Mouse (Mus musculus) stomach, postnatal 0 days (tissue): Measurements from ENCODE around the gene Gm10491. TPM values are rescaled to one million over a fixed set of nuclear protein-coding genes. Genes with fewer than 3 reads are reported as not detected.
"Not testable (repeated sequence)": the region's sequence is repeated elsewhere in the genome, so short reads cannot be mapped to it uniquely, and the experiment has no call there.

Source experiments
- ATAC-seq: fragments of 200-750 bp; cut with Nextera tagmentation; 2 replicates; pipeline ENCODE4 v1.8.0; 2017; ENCODE audit not compliant: low FRiP score, low TSS enrichment
- DNase-seq: peaks from one replicate; pipeline ENCODE4 v3.0.0-alpha.2; 2016; ENCODE audit warnings: low spot score
- H3K27ac ChIP-seq: fragments of 300-500 bp; sonication (generic); replicated peaks from 2 replicates; pipeline ENCODE4 v1.5.1; 2014; ENCODE audit warnings: mild to moderate bottlenecking, control low read depth
- H3K27me3 ChIP-seq: fragments of 300-500 bp; sonication (generic); 2 replicates; pipeline ENCODE4 v1.6.1; 2014; ENCODE audit warnings: low read length; ENCODE audit not compliant: control insufficient read depth, insufficient read depth
- H3K36me3 ChIP-seq: fragments of 300-500 bp; sonication (generic); 2 replicates; pipeline ENCODE4 v1.6.1; 2014; ENCODE audit warnings: low read length, mixed read lengths; ENCODE audit not compliant: control insufficient read depth, insufficient read depth
- H3K4me1 ChIP-seq: fragments of 300-500 bp; sonication (generic); replicated peaks from 2 replicates; pipeline ENCODE4 v1.6.1; 2014; ENCODE audit warnings: antibody characterized with exemption; ENCODE audit not compliant: control insufficient read depth, insufficient read depth
- H3K4me2 ChIP-seq: fragments of 300-500 bp; sonication (generic); replicated peaks from 2 replicates; pipeline ENCODE4 v1.6.1; 2014; ENCODE audit warnings: low read depth, mild to moderate bottlenecking, control low read depth, moderate library complexity
- H3K4me3 ChIP-seq: fragments of 300-500 bp; sonication (generic); 2 replicates; pipeline ENCODE4 v1.5.1; 2014; ENCODE audit warnings: low read depth, low read length, control low read depth
- H3K9ac ChIP-seq: fragments of 300-500 bp; sonication (generic); 2 replicates; pipeline ENCODE4 v1.6.1; 2014; ENCODE audit warnings: mild to moderate bottlenecking, low read length, control low read depth, mixed read lengths
- H3K9me3 ChIP-seq: fragments of 300-500 bp; sonication (generic); 2 replicates; pipeline ENCODE4 v1.6.1; 2016; ENCODE audit warnings: low read length; ENCODE audit not compliant: control insufficient read depth
- CTCF ChIP-seq: IDR thresholded peaks from 2 replicates; pipeline ENCODE4 v1.5.1; 2016; ENCODE audit warnings: antibody characterized with exemption, low read depth, mild to moderate bottlenecking, moderate library complexity
- EP300 ChIP-seq: optimal IDR thresholded peaks from 2 replicates; pipeline ENCODE3; 2016; ENCODE audit warnings: antibody characterized with exemption
- WGBS: fragments of 180-500 bp; shearing (Covaris S2); extraction: QIAGEN DNeasy Blood & Tissue Kit; methylation state at CpG from one replicate; pipeline ENCODE4 v1.1.7; 2014; 5-methylcytosine and 5-hydroxymethylcytosine counted together
- polyA plus RNA-seq: library from polyadenylated mRNA; unstranded; fragments of >200 nt; fragmentation: Nextera tagmentation; extraction: Ambion mirVana; gene quantifications from 2 replicates; pipeline ENCODE4 v1.2.1, GENCODE M21; 2015

Gene Gm10491
- polyA plus RNA-seq, 1 experiment from 2014 or later = not detected

DNA sequence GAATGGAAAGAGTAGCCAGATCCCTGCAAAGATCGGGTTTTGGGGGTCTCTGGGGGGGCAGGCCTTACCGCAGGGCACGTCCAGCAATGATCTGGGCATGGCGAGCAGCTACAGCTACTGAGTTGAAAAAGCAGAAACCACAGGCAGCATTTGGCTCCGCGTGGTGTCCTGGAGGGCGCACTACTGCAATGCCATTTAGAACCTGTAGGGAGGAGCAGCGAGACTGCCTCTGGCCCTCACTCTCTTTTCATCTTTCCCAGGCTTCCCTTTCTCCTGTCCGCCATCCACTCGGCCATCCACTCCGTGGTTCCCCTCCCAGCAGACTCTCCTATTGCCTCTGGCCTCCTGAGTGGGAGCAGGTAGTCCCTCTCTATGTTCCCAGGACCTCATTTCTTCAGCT lies 29.2 kb upstream of the Gm10491 start:
- 59% methylated on average over 11 of the region's 11 CpGs for WGBS
- H3K27ac ChIP-seq = no peak overlapping the region
- no peak overlapping the region for H3K9ac ChIP-seq
- TF ChIP-seq CTCF (peak; percentile 37), EP300 (no peak)
- H3K4me1 ChIP-seq = no peaks in the 10 kb centered on the region
- no peaks in the 10 kb centered on the region for H3K36me3 ChIP-seq
- H3K4me2 ChIP-seq = no peak overlapping the region
- DNase-seq (no peak), ATAC-seq (no peak)
- no peak overlapping the region for H3K4me3 ChIP-seq
- H3K9me3 ChIP-seq = no peaks in the 10 kb centered on the region
- no peaks in the 10 kb centered on the region for H3K27me3 ChIP-seq

DNA sequence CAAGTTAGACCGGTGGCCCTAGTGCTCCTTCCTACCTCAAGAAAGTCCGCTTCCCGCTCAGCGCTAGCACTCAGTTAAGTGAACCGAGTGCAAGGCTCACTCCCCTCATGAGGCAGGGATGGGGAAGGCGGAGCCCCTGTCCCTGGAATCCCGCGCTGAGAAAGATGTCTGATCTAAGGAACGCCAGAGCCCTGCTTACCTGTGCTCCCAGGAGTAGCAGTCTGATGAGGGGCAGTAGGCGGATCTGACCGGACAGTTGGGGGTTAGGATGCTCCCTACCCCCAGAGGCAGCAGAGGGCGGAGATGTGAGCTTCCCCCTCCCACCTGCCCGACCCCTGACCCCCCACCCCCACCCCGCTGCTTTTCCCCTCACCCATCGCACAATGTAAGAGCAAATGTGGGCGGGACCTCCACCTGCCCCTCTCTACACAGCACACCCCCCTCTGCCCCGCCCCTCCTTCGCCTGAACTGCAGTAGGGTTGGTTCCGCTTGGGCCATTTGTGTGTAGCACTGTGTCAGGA lies 20.7 kb upstream of the Gm10491 start, which contains the start of gene Eras:
Eras (minus strand) TSS at position 338 of the 521 bp plus-strand sequence.
- no peak for ATAC-seq
- no peaks in the 10 kb centered on the region for H3K4me1 ChIP-seq
- no peaks in the 10 kb centered on the region for H3K27me3 ChIP-seq
- DNase-seq = no peak
- H3K9ac ChIP-seq = no peak within 1 kb of the TSS
- no peak within 1 kb of the TSS for H3K27ac ChIP-seq
- no peak within 1 kb of the TSS for H3K4me2 ChIP-seq
- H3K4me3 ChIP-seq = no peak within 1 kb of the TSS
- H3K36me3 ChIP-seq = peaks cover 2% of the 10 kb centered on the region; the same call in 1 of the 2 replicates
- no peaks in the 10 kb centered on the region for H3K9me3 ChIP-seq
- TF ChIP-seq CTCF (no peak), EP300 (no peak)
- WGBS = 18% methylated on average over 12 of the region's 19 CpGs

DNA sequence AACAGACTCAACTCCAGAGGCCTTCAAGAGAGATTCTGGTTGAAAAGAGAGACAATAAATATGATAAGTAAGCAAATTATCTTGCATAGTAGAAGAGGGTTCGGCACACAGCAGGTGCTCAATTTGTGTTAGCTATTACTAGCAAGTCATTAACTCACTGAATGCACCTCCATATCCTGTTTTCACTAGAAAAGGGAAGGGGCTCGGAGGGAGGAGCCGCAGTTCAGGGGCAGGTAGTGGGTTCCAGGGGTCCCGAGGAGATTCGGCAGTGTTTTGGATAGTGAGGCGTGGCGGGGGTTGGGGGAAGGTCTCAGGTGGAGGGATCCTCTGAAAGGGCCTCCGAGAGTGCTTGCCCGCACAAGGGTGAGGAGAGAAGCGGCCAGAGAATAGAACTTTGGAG lies 19.5 kb upstream of the Gm10491 start:
- Histone ChIP-seq H3K9me3 (no peaks in the 10 kb centered on the region), H3K4me3 (no peak overlapping the region), H3K27me3 (no peaks in the 10 kb centered on the region), H3K27ac (no peak overlapping the region), H3K4me1 (no peaks in the 10 kb centered on the region), H3K4me2 (no peak overlapping the region), H3K36me3 (peaks cover 2% of the 10 kb centered on the region; the same call in 1 of the 2 replicates), H3K9ac (no peak overlapping the region)
- DNase-seq (no peak), ATAC-seq (no peak)
- TF ChIP-seq EP300 (no peak), CTCF (no peak)
- 22% methylated on average over 10 of the region's 10 CpGs for WGBS

DNA sequence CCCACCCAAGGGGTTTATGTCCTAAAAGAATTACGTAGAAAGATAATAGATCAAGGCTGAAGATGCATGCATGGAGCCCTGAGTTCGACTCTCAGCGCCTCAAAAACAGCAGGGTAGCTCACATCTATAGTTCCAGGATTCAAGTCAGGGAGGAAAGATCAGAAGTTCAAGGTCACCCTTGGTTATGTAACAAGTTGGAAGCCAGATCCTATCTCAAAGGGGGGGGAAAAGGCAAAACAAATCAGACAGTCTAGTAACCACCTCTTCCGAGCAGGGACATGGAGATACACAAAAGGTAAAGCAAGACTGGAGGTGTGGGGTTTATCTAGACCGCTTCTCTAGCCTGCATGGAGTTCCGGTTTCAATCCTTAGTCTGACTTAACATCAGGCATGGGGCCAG lies 18.6 kb upstream of the Gm10491 start:
- Histone ChIP-seq H3K4me2 (no peak overlapping the region), H3K4me1 (no peaks in the 10 kb centered on the region), H3K27ac (no peak overlapping the region), H3K36me3 (no peaks in the 10 kb centered on the region), H3K9me3 (no peaks in the 10 kb centered on the region), H3K9ac (no peak overlapping the region), H3K4me3 (no peak overlapping the region), H3K27me3 (no peaks in the 10 kb centered on the region)
- 76% methylated on average over 6 of the region's 6 CpGs for WGBS
- ATAC-seq (no peak), DNase-seq (no peak)
- TF ChIP-seq CTCF = no peak
- no peak for TF ChIP-seq EP300

- no peaks in the 10 kb centered on the region for H3K27me3 ChIP-seq
- H3K4me2 ChIP-seq = peak overlapping the region; percentile 27
- H3K27ac ChIP-seq = no peak overlapping the region
- DNase-seq = peak; percentile 15
- 9% methylated on average over 37 of the region's 48 CpGs for WGBS
- no peaks in the 10 kb centered on the region for H3K9me3 ChIP-seq
- H3K36me3 ChIP-seq = no peaks in the 10 kb centered on the region
- ATAC-seq = 0 out of 2 replicates have a peak, but pooled peaks have one; percentile 26
- H3K4me1 ChIP-seq = no peaks in the 10 kb centered on the region
- H3K9ac ChIP-seq = no peak overlapping the region
- peak overlapping the region; percentile 17; the same call in 1 of the 2 replicates for H3K4me3 ChIP-seq
- TF ChIP-seq EP300 = no peak
- TF ChIP-seq CTCF = no peak
Observed at GRCm38 (mm10) chrX:7922032-7922431, 14.4 kb upstream of the Gm10491 start.

DNA sequence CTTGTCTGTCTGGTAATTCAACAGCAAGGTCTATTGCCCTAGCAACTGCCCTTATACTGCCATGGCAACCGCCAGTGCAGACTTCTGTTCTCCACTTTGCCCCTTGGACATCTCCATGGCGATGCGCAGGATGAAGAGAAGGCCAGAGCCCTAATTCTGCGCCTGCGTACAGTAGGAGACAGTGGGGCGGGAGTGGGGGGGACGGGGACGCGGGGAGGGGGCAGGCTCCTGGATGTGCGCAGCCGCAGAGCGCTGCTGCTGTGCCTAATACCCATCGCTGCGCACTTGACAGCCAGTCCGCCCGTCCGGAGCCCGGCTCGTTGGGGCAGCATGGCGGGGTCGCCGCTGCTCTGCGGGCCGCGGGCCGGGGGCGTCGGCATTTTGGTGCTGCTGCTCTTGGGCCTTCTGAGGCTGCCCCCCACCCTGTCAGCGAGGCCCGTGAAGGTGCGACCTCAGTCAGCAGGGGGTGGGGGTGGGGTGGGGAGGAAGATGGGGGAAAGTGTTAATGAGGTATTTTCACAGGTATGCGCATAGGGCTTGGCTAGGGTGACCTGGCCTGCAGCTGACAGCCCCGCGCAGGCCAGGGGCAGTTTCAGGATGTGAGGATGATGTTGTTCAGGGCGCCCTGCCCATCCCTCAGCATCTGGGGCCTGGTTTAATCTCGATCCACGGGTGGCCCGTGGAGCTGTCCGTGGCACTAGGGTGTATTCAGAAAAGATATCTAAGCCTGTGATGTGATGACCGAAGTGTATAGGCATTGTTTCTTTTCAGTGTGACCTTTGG lies 12.2 kb upstream of the Gm10491 start, which contains the start of gene Pcsk1n:
Pcsk1n (plus strand) TSS at position 222 of the 783 bp plus-strand sequence.
- no peaks in the 10 kb centered on the region for H3K4me1 ChIP-seq
- H3K9ac ChIP-seq = no peak within 1 kb of the TSS
- H3K27me3 ChIP-seq = no peaks in the 10 kb centered on the region
- no peak within 1 kb of the TSS for H3K27ac ChIP-seq
- H3K4me2 ChIP-seq = no peak within 1 kb of the TSS
- TF ChIP-seq EP300 (no peak), CTCF (no peak)
- no peaks in the 10 kb centered on the region for H3K36me3 ChIP-seq
- no peak for DNase-seq
- no peaks in the 10 kb centered on the region for H3K9me3 ChIP-seq
- 17% methylated on average over 31 of the region's 40 CpGs for WGBS
- no peak within 1 kb of the TSS for H3K4me3 ChIP-seq
- ATAC-seq = no peak

DNA sequence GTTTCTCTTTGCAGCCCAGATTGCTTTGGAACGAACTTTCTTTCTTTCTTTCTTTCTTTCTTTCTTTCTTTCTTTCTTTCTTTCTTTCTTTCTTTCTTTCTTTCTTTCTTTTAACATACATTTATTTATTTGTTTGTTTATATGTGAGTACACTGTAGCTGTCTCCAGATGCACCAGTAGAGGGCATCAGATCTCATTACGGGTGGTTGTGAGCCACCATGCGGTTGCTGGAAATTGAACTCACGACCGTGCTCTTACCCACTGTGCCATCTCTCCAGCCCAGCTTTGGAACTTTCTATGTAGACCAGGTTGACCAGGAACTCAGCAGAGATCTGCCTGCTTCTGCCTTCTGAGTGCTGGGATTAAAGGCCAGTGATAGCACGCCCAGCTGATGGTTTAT lies 10.3 kb upstream of the Gm10491 start:
- H3K4me3 ChIP-seq, DNase-seq, H3K9me3 ChIP-seq, ATAC-seq, H3K4me2 ChIP-seq, H3K4me1 ChIP-seq, H3K9ac ChIP-seq, H3K27ac ChIP-seq, H3K36me3 ChIP-seq, H3K27me3 ChIP-seq: not testable (repeated sequence)
- WGBS = 63% methylated on average over 6 of the region's 6 CpGs
